Mouse (Mus musculus): ENCODE results near the gene Cdk5. TPM values are rescaled to one million over a fixed set of nuclear protein-coding genes. Genes with fewer than 3 reads are reported as not detected.

The Cdk5 gene
- polyA plus RNA-seq (2015; fragmentation: Nextera tagmentation; extraction: Ambion mirVana), result 31.1 and 31.6 TPM in 2 replicates

DNA sequence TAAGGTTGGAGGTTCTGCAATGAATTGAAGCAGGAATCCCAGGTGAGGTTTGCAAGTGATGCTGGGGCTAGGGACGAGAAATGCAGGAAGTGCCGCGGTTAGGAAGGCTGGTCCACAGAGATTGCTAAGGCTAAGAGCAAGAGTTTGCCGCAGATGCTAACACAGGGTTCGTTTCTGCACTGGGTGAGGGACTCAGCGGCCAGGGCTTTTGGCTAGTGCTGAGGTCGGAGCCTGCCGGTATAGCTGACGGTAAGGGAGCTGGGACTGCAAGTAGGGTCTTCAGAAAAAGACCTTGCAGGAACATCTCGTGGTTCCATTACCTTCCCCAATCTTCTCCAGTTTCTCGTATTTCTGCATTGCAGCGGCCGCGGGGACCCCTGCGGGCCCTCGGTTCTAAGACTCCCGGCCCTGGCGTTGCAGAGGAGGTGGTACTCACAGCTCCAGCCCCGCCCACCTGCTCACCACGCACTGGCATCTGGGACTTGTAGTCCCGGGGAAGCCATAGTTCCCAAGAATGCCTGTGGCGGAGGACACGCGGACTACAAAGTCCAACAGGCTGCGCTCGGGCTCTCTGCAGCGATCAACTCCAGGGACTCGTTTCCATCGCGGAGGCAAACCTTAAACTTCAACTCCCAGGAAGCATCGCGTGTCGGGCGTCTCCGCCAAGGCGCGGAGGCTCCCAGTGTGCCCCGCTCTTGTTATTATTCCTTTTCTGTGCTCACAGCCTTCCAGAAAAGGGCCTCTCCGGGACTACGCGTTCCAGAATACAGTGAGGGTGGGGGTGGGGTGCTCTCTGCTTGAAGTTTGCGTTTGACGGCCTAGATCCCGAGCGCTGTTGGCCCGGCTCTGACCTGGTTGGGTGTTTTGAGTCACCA lies at the start of gene Cdk5, which contains the start of gene Slc4a2:
Gene Cdk5 (minus strand): TSS at position 402 of the 875 bp plus-strand sequence.
Gene Slc4a2 (plus strand): TSS at position 709 of the 875 bp plus-strand sequence.
- peak within 1 kb of the TSS; percentile 77 for H3K9ac ChIP-seq (replicated peaks; ENCODE audit: low read depth)
- no peaks in the 10 kb centered on the region for H3K9me3 ChIP-seq (ENCODE audit: low read length)
- TF ChIP-seq CTCF (IDR thresholded peaks at IDR 0.05) (no peak; the same call in 1 of the 2 replicates), EP300 (IDR thresholded peaks at IDR 0.05) (peak; percentile 83)
- H3K4me3 ChIP-seq (ENCODE audit: low read depth, low read length), result peak within 1 kb of the TSS; percentile 74
- ATAC-seq (peak; percentile 94), DNase-seq (ENCODE audit: low spot score) (peak; percentile 100)
- H3K36me3 ChIP-seq (ENCODE audit: insufficient read depth, low read length), result 0 out of 2 replicates have a peak, but pooled peaks cover 7% of the 10 kb centered on the region
- H3K27me3 ChIP-seq (replicated peaks; ENCODE audit: insufficient read depth, low read length), result no peaks in the 10 kb centered on the region
- peaks cover 31% of the 10 kb centered on the region for H3K4me1 ChIP-seq (ENCODE audit: insufficient read depth, low read depth, low read length)
- WGBS, result 1% methylated on average over 46 of the region's 46 CpGs
- peak within 1 kb of the TSS; percentile 81 for H3K4me2 ChIP-seq (replicated peaks; ENCODE audit: low read depth, low read length)
- H3K27ac ChIP-seq (ENCODE audit: low read length), result peak within 1 kb of the TSS; percentile 99

DNA sequence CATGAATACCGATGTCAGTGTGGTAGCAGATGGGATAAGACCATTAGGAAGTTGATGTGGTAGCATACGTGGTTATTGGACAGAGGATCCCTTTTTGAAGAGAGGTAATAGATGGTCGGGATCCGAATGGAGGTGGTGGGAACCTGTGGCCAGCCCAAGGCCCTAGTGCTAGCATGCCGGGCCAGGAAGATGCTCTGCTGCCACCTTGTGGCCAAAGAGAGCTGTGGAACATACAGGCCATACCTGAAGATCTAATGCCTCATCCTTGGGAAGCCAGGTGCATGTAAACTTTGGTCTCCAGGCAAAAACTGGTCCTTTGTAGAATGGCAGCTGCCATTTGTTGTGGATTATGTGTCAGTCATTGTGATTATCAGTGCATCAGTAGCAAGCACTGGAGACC lies 47.3 kb upstream of the Cdk5 start:
- Histone ChIP-seq H3K27me3 (replicated peaks; ENCODE audit: insufficient read depth, low read length) (no peaks in the 10 kb centered on the region), H3K9ac (replicated peaks; ENCODE audit: low read depth) (no peak overlapping the region), H3K4me1 (ENCODE audit: insufficient read depth, low read depth, low read length) (peaks cover 5% of the 10 kb centered on the region; the same call in 1 of the 2 replicates), H3K4me2 (replicated peaks; ENCODE audit: low read depth, low read length) (no peak overlapping the region), H3K27ac (ENCODE audit: low read length) (no peak overlapping the region), H3K36me3 (ENCODE audit: insufficient read depth, low read length) (no peaks in the 10 kb centered on the region), H3K4me3 (ENCODE audit: low read depth, low read length) (no peak overlapping the region), H3K9me3 (ENCODE audit: low read length) (no peaks in the 10 kb centered on the region)
- DNase-seq (ENCODE audit: low spot score), result peak; percentile 83
- ATAC-seq, result 0 out of 2 replicates have a peak, but pooled peaks have one; percentile 20
- TF ChIP-seq EP300 (IDR thresholded peaks at IDR 0.05), result no peak
- TF ChIP-seq CTCF (IDR thresholded peaks at IDR 0.05), result peak; percentile 97
- 8% methylated on average over 5 of the region's 5 CpGs for WGBS

DNA sequence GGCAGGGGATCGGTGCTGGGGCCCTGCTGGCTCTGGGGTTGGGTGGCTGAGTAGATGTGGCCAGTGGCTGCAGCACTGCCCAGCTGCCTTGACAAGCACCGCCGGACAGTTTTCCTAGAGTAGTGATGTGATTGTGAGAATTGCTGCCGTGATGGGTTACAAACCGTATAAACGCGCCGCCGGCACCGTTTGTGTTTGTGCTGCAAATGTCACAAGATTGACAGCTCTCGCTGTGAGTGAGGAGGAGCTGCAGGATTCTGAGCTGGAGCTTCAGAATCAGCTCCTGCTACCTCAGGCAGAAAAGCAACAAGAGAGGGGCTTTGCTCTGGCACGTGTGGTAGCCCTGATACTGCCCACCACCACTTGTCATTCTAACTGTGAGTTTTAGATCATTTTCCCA lies 43.4 kb upstream of the Cdk5 start:
- no peak overlapping the region for H3K27ac ChIP-seq (ENCODE audit: low read length)
- H3K36me3 ChIP-seq (ENCODE audit: insufficient read depth, low read length), result no peaks in the 10 kb centered on the region
- TF ChIP-seq CTCF (IDR thresholded peaks at IDR 0.05), result no peak
- TF ChIP-seq EP300 (IDR thresholded peaks at IDR 0.05), result no peak
- ATAC-seq, result no peak
- H3K4me3 ChIP-seq (ENCODE audit: low read depth, low read length), result no peak overlapping the region
- H3K4me2 ChIP-seq (replicated peaks; ENCODE audit: low read depth, low read length), result no peak overlapping the region
- DNase-seq (ENCODE audit: low spot score), result no peak
- WGBS, result 52% methylated on average over 12 of the region's 12 CpGs
- H3K9ac ChIP-seq (replicated peaks; ENCODE audit: low read depth), result no peak overlapping the region
- no peaks in the 10 kb centered on the region for H3K27me3 ChIP-seq (replicated peaks; ENCODE audit: insufficient read depth, low read length)
- H3K9me3 ChIP-seq (ENCODE audit: low read length), result no peaks in the 10 kb centered on the region
- H3K4me1 ChIP-seq (ENCODE audit: insufficient read depth, low read depth, low read length), result no peaks in the 10 kb centered on the region

DNA sequence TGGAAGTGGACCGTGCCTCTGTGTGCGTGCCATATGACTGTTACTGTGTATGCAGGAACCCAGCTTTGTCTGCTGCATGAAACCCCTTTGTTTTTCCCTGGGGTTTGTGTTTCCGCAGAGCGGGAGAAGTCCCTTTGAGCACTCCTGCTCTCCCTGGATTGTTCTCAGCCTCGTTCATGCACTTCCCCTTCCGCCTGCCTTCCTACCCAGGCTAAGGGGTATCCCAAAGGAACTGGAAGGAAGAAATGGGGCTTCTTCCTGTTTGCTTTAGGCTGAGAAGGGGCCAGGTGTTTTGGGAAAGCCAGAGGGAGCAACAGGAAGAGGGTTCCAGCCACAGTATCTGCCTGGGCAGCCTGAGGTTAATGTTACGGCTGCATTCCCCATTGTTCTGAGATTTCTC lies 32.3 kb upstream of the Cdk5 start:
- Histone ChIP-seq H3K4me3 (ENCODE audit: low read depth, low read length) (no peak overlapping the region), H3K27me3 (replicated peaks; ENCODE audit: insufficient read depth, low read length) (no peaks in the 10 kb centered on the region), H3K9me3 (ENCODE audit: low read length) (no peaks in the 10 kb centered on the region), H3K36me3 (ENCODE audit: insufficient read depth, low read length) (no peaks in the 10 kb centered on the region), H3K27ac (ENCODE audit: low read length) (peak overlapping the region; percentile 59), H3K4me1 (ENCODE audit: insufficient read depth, low read depth, low read length) (peaks cover 15% of the 10 kb centered on the region), H3K4me2 (replicated peaks; ENCODE audit: low read depth, low read length) (no peak overlapping the region), H3K9ac (replicated peaks; ENCODE audit: low read depth) (no peak overlapping the region)
- no peak for DNase-seq (ENCODE audit: low spot score)
- 55% methylated on average over 7 of the region's 7 CpGs for WGBS
- ATAC-seq, result no peak
- no peak for TF ChIP-seq CTCF (IDR thresholded peaks at IDR 0.05)
- 0 out of 2 replicates have a peak, but pooled peaks have one; percentile 8 for TF ChIP-seq EP300 (IDR thresholded peaks at IDR 0.05)

DNA sequence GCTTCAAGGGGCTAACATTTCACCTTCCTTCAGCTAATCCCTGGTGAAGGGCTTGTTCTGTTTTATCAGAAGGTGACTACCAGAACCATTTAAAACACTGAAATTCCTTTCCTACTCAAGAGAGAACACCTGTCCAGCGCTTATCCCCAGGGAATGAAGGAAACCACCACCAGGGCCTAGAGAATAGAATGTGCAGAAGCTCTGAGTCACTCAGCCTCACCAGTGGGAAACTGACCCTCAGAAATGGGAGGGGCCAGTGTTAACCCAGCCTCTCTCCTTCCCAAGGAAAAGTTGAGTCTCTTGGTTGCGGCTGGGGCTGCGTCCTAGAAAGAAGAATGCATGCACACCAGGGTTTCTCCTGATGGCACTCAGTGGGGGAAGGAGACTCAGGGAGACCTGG lies 31.7 kb upstream of the Cdk5 start:
- no peaks in the 10 kb centered on the region for H3K27me3 ChIP-seq (replicated peaks; ENCODE audit: insufficient read depth, low read length)
- no peak overlapping the region for H3K9ac ChIP-seq (replicated peaks; ENCODE audit: low read depth)
- H3K27ac ChIP-seq (ENCODE audit: low read length), result peak overlapping the region; percentile 59
- H3K9me3 ChIP-seq (ENCODE audit: low read length), result no peaks in the 10 kb centered on the region
- no peak for ATAC-seq
- peak; percentile 45 for DNase-seq (ENCODE audit: low spot score)
- H3K4me2 ChIP-seq (replicated peaks; ENCODE audit: low read depth, low read length), result no peak overlapping the region
- H3K4me1 ChIP-seq (ENCODE audit: insufficient read depth, low read depth, low read length), result peaks cover 15% of the 10 kb centered on the region
- WGBS, result 47% methylated on average over 3 of the region's 3 CpGs
- TF ChIP-seq EP300 (IDR thresholded peaks at IDR 0.05) (no peak), CTCF (IDR thresholded peaks at IDR 0.05) (no peak)
- no peaks in the 10 kb centered on the region for H3K36me3 ChIP-seq (ENCODE audit: insufficient read depth, low read length)
- H3K4me3 ChIP-seq (ENCODE audit: low read depth, low read length), result no peak overlapping the region

DNA sequence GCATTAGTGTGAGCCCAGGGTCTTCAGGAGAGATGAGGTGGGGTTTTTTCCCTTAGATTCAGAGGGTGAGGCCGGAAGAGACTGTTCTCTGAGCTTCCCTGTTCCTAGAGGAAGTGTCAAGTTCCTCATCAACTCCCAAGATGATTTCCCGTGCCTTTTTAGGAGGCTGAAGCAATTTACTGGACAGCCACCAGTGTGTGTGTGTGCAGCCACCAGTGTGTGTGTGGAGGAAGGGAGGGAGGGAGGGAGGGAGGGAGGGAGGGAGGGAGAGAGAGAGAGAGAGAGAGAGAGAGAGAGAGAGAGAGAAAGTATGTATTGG lies 30.6 kb upstream of the Cdk5 start:
- TF ChIP-seq CTCF (IDR thresholded peaks at IDR 0.05) (no peak), EP300 (IDR thresholded peaks at IDR 0.05) (no peak)
- H3K9me3 ChIP-seq (ENCODE audit: low read length), result no peaks in the 10 kb centered on the region
- H3K4me1 ChIP-seq (ENCODE audit: insufficient read depth, low read depth, low read length), result peaks cover 15% of the 10 kb centered on the region
- no peak for ATAC-seq
- H3K27me3 ChIP-seq (replicated peaks; ENCODE audit: insufficient read depth, low read length), result no peaks in the 10 kb centered on the region
- WGBS, result 12% methylated on average over 2 of the region's 2 CpGs
- H3K4me3 ChIP-seq (ENCODE audit: low read depth, low read length), result no peak overlapping the region; the same call in 1 of the 2 replicates
- DNase-seq (ENCODE audit: low spot score), result no peak
- 0 out of 2 replicates have a peak overlapping the region, but pooled peaks have one; percentile 20 for H3K27ac ChIP-seq (ENCODE audit: low read length)
- no peak overlapping the region; the same call in 1 of the 2 replicates for H3K4me2 ChIP-seq (replicated peaks; ENCODE audit: low read depth, low read length)
- H3K36me3 ChIP-seq (ENCODE audit: insufficient read depth, low read length), result no peaks in the 10 kb centered on the region
- 0 out of 2 replicates have a peak overlapping the region, but pooled peaks have one; percentile 70 for H3K9ac ChIP-seq (replicated peaks; ENCODE audit: low read depth)
